Mouse (Mus musculus) midbrain, embryonic 13.5 days (tissue): ENCODE measurements at regions not wholly inside any gene's neighbourhood (a gene's known extent, or its start where the extent isn't known, plus 50 kb on each side); places are given as distances from the start of the nearest gene placed in this dataset.

ENCODE experiments used
- ATAC-seq: fragments of 200-750 bp; cut with Nextera tagmentation; 2 replicates; pipeline ENCODE4 v1.8.0; 2017; ENCODE audit warnings: mild to moderate bottlenecking, moderate TSS enrichment, moderate library complexity
- H3K27ac ChIP-seq: fragments of 300-500 bp; sonication (generic); 2 replicates; pipeline ENCODE4 v1.5.1; 2015; ENCODE audit warnings: inconsistent platforms, mild to moderate bottlenecking, moderate library complexity
- H3K27me3 ChIP-seq: fragments of 300-500 bp; sonication (generic); 2 replicates; pipeline ENCODE4 v1.6.1; 2015; ENCODE audit warnings: mild to moderate bottlenecking, inconsistent platforms
- H3K36me3 ChIP-seq: fragments of 300-500 bp; sonication (generic); 2 replicates; pipeline ENCODE4 v1.6.1; 2015; ENCODE audit warnings: mild to moderate bottlenecking, inconsistent platforms
- H3K4me1 ChIP-seq: fragments of 300-500 bp; sonication (generic); replicated peaks from 2 replicates; pipeline ENCODE4 v1.6.1; 2015; ENCODE audit warnings: inconsistent platforms
- H3K4me2 ChIP-seq: fragments of 300-500 bp; sonication (generic); replicated peaks from 2 replicates; pipeline ENCODE4 v1.6.1; 2015; ENCODE audit warnings: moderate library complexity, mild to moderate bottlenecking, inconsistent platforms
- H3K4me3 ChIP-seq: fragments of 300-500 bp; sonication (generic); replicated peaks from 2 replicates; pipeline ENCODE4 v1.5.1; 2015; ENCODE audit warnings: mild to moderate bottlenecking, inconsistent platforms
- H3K9ac ChIP-seq: fragments of 300-500 bp; sonication (generic); replicated peaks from 2 replicates; pipeline ENCODE4 v1.6.1; 2015; ENCODE audit warnings: mild to moderate bottlenecking, inconsistent platforms
- H3K9me3 ChIP-seq: fragments of 300-500 bp; sonication (generic); 2 replicates; pipeline ENCODE4 v1.6.1; 2016; ENCODE audit warnings: mild to moderate bottlenecking, inconsistent platforms
- WGBS: fragments of 180-500 bp; shearing (Covaris S2); methylation state at CpG from one replicate; pipeline ENCODE4 v1.1.7; 2015; 5-methylcytosine and 5-hydroxymethylcytosine counted together

DNA sequence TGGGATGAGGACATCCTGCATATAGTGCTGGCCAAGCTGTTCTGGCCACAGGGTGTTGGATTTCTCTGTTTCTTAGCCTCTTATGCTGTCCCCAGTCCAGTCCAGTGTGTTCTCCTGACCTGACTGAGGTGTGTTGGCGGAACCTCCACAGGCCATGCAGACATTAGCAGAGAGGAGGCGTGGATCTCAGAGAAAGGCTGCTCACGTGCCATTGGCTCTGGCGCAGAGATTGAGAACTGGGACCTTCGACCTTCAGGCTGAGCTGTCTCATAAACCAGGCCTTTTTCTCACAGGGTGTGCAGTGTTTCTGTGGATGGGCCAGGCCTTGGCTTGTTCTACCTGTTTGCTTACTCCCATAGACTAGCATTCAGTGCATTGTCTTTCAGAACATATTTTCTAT, 66.3 kb upstream of the Cnih3 start:
- Histone ChIP-seq H3K36me3 (no peaks in the 10 kb centered on the region), H3K4me2 (no peak overlapping the region), H3K27me3 (no peaks in the 10 kb centered on the region), H3K9me3 (no peaks in the 10 kb centered on the region), H3K9ac (no peak overlapping the region), H3K27ac (no peak overlapping the region), H3K4me3 (no peak overlapping the region), H3K4me1 (no peaks in the 10 kb centered on the region)
- no peak for ATAC-seq
- 85% methylated on average over 5 of the region's 5 CpGs for WGBS

DNA sequence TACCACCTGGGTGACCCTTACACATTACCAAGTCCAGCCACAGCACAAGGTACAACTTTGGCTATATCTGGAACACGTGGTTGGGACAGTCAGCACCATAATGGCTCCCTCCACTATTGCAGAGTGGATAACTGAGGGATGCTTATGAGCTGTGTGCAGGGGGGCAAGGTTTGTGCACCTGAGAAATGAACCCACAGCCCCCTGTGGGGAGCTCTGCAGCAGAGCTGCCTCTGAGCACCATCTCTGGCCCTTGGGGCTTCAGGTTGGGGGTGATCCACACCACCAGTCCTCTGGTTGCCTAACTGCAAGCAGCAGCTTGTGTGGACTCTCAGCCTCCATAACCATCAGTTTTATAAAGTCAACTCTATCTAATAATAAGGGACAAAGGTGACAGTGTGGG, 65.3 kb upstream of the Cnih3 start:
- Histone ChIP-seq H3K27ac (no peak overlapping the region), H3K4me1 (no peaks in the 10 kb centered on the region), H3K4me3 (no peak overlapping the region), H3K36me3 (no peaks in the 10 kb centered on the region), H3K9me3 (no peaks in the 10 kb centered on the region), H3K4me2 (no peak overlapping the region), H3K27me3 (no peaks in the 10 kb centered on the region), H3K9ac (no peak overlapping the region)
- WGBS: 75% methylated on average over 1 of the region's 1 CpGs
- ATAC-seq: no peak

DNA sequence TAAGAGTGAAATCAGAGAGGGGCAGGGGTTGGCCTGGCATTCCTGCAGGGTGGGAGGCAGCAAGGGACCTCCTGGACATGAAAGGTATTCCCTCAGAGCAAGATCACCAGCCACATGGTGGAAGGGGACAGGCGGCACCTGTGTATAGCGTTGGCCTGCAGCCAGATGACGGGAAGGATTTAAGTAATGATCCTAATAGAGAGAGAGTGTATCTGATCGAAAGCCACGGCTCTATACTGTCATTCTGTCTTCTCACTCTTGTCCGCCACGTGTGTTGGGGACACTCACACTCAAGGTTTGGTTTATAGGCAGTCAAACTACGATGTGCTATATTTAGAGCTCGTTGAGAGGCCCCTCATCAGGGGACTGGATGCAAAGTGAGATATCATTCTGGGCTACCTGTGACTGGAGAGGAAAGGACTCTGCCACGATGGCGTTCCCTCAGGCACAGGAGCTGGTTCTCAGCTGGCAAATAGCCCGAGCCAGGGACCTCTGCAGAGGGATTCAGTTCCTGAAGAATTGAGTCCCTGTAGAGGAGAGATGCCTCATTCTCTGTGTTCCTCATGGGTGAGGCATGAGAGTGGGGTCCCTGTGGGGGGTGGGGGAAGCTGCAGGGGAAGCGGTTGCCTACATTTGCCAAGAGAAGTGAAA, 62.9 kb upstream of the Cnih3 start:
- H3K36me3 ChIP-seq: no peaks in the 10 kb centered on the region
- H3K4me1 ChIP-seq: no peaks in the 10 kb centered on the region
- H3K27me3 ChIP-seq: no peaks in the 10 kb centered on the region
- no peak overlapping the region for H3K4me3 ChIP-seq
- no peak for ATAC-seq
- H3K27ac ChIP-seq: no peak overlapping the region
- H3K9me3 ChIP-seq: no peaks in the 10 kb centered on the region
- H3K4me2 ChIP-seq: no peak overlapping the region
- 86% methylated on average over 13 of the region's 13 CpGs for WGBS
- no peak overlapping the region for H3K9ac ChIP-seq

DNA sequence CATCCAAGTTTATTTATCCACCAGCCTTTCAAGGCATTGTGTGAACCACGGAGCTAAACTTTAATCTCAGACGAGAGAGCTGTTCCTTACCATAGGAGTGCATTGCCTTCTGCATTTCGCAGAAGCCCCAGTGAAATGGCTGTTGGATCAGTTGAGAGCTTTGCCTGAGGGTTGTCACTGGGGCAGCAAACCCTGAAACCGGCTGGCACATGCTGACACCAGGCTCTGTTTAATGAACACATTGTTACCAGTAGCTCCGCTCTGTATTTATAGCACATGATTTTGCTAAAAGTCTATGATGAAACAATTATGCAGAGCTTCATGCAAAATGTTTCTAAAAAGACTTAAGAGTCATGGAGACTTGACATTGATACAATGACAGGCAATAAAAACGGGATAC, 61.2 kb upstream of the Cnih3 start:
- Histone ChIP-seq H3K27ac (no peak overlapping the region), H3K27me3 (no peaks in the 10 kb centered on the region), H3K4me3 (no peak overlapping the region), H3K36me3 (no peaks in the 10 kb centered on the region), H3K4me1 (no peaks in the 10 kb centered on the region), H3K4me2 (no peak overlapping the region), H3K9me3 (no peaks in the 10 kb centered on the region), H3K9ac (no peak overlapping the region)
- 61% methylated on average over 6 of the region's 6 CpGs for WGBS
- ATAC-seq: no peak

DNA sequence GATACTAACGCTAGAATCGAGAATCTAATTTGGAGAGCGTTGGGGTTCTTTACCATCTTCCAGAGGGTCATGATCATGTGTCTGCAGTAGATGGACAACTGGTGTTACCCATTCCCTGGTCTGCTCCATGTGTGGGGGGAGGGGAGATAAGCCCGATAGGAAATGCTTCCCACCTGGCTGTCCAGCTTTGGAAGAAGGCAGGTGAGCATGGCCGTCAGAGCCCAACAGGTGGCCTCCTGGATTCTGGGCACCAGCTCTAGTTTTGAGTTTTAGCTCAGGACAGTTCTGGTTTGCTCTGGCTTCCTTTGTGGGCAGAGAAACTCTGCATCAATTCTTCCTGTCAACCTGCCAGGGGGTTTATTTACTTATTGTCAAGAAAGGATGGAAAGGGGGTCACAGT, 60.5 kb upstream of the Cnih3 start:
- no peak overlapping the region for H3K4me2 ChIP-seq
- H3K4me1 ChIP-seq: no peaks in the 10 kb centered on the region
- no peaks in the 10 kb centered on the region for H3K9me3 ChIP-seq
- H3K27ac ChIP-seq: no peak overlapping the region
- no peak overlapping the region for H3K4me3 ChIP-seq
- 90% methylated on average over 5 of the region's 5 CpGs for WGBS
- no peak overlapping the region for H3K9ac ChIP-seq
- no peaks in the 10 kb centered on the region for H3K36me3 ChIP-seq
- no peaks in the 10 kb centered on the region for H3K27me3 ChIP-seq
- no peak for ATAC-seq

DNA sequence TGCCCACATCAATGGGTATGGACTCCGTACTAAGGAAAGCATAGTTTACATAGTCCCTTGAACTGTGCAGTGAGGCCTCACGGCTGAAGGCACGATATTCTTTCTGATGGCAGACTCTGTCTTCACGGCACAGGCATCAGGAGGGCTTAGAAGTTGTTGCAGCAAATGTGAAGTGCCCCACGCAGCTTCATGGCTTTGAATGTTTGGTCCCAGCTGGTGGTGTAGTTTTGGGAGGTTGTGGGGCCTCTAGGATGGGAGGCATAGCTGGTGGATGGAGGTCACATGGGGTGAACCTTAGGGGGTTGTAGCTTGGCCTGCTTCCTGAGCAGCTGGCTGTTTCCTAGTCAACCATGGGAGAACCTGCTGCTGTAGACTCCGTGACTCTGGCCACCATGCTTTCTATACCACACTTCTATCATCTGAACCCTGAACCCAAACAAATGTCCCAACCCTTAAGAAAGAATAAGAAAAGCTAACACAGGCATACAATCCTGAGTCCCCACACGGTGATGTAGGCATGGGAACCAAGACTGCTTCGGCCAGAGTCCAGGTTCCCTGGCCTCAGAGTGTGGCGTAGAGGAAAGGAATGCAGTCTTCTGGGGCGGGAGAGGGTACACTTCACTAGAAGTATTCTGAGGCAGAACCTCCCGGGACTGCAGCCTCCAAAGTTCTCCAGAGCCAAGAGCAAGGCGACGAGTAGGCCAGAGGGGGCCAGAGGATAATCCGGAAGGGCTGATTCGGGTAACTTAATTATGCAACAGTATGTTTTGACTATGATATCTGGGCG, 59.2 kb upstream of the Cnih3 start:
- ATAC-seq: no peak
- H3K4me3 ChIP-seq: no peak overlapping the region
- whole genome bisulfite sequencing: 87% methylated on average over 16 of the region's 16 CpGs
- H3K4me2 ChIP-seq: no peak overlapping the region
- H3K27me3 ChIP-seq: no peaks in the 10 kb centered on the region
- H3K9ac ChIP-seq: no peak overlapping the region
- no peaks in the 10 kb centered on the region for H3K36me3 ChIP-seq
- H3K9me3 ChIP-seq: no peaks in the 10 kb centered on the region
- H3K27ac ChIP-seq: no peak overlapping the region
- H3K4me1 ChIP-seq: no peaks in the 10 kb centered on the region

DNA sequence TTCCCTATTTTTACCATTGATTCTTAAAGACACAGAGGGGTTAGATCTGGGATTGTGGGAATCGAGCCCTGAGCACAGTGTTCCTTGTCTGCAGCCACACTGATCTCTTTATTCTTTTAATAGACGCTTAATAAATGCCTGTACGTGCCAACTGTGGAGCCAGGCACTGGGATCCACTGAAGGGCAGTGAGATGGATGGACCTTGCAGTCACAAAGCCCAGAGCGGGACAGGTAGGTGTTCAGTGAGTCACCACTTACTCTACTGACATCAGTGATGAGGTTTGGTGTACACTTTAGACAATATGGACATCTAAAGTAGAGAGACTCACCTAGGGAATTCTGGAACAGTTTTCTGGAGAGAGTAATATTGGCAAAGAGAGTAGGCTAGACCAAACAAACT, 56.8 kb upstream of the Cnih3 start:
- no peaks in the 10 kb centered on the region for H3K36me3 ChIP-seq
- ATAC-seq: no peak
- H3K4me2 ChIP-seq: no peak overlapping the region
- no peak overlapping the region for H3K4me3 ChIP-seq
- no peaks in the 10 kb centered on the region for H3K9me3 ChIP-seq
- H3K27ac ChIP-seq: no peak overlapping the region
- no peaks in the 10 kb centered on the region for H3K27me3 ChIP-seq
- 90% methylated on average over 4 of the region's 4 CpGs for WGBS
- no peaks in the 10 kb centered on the region for H3K4me1 ChIP-seq
- H3K9ac ChIP-seq: no peak overlapping the region

DNA sequence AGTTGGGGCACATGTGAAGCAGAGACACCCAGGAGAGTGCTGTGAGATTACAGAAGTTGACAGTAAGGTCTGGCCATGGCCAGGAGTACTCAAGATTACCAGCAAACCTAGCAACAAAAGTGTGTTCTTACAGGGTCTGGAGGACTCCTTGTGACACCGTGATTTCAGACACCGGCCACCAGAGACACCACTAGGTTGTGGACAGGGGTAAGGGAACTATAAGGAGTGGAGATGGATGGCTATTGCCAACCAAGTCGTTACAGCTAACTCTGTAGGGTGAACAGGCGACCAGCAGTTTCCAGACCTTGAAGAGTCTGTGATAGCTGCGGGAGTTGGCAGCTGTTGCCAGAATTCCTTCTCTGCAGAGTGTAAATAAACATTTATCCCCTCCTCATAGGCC, 54.4 kb upstream of the Cnih3 start:
- Histone ChIP-seq H3K36me3 (no peaks in the 10 kb centered on the region), H3K27ac (no peak overlapping the region), H3K27me3 (no peaks in the 10 kb centered on the region), H3K4me3 (no peak overlapping the region), H3K4me2 (no peak overlapping the region), H3K9me3 (no peaks in the 10 kb centered on the region), H3K9ac (no peak overlapping the region), H3K4me1 (no peaks in the 10 kb centered on the region)
- 86% methylated on average over 5 of the region's 5 CpGs for WGBS
- no peak for ATAC-seq

DNA sequence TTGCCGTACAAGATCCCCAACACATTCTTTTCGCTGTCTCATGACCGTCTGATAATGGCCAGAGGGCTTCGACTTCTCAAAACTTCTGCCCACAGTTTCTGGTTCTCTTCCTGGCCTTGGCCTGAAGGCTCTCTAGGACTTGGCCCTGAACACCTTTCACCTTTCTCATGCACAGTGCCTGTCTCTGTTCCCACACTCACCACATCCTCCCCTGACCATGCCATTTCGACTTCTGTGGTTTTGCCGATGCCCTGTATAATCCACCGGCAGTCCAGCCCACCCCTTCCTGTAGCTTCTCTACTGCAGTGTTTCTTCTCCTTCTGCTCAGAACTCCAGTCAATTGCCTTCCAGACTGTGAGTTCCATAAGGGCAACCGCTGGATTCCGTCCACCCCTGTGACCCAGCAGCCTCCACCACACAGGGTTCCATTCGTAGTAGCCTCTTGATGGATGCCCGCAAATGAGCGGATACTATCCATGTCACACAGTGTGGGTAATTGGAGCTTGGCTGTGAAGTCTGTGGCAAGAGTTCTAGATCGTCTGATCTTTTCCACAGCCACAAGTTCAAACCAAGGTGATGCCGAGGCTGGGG, 53.3 kb upstream of the Cnih3 start:
- no peak overlapping the region for H3K4me2 ChIP-seq
- no peak for ATAC-seq
- H3K4me1 ChIP-seq: no peaks in the 10 kb centered on the region
- no peak overlapping the region for H3K27ac ChIP-seq
- no peaks in the 10 kb centered on the region for H3K9me3 ChIP-seq
- no peaks in the 10 kb centered on the region for H3K27me3 ChIP-seq
- WGBS: 91% methylated on average over 14 of the region's 14 CpGs
- no peak overlapping the region for H3K4me3 ChIP-seq
- no peaks in the 10 kb centered on the region for H3K36me3 ChIP-seq
- no peak overlapping the region for H3K9ac ChIP-seq

DNA sequence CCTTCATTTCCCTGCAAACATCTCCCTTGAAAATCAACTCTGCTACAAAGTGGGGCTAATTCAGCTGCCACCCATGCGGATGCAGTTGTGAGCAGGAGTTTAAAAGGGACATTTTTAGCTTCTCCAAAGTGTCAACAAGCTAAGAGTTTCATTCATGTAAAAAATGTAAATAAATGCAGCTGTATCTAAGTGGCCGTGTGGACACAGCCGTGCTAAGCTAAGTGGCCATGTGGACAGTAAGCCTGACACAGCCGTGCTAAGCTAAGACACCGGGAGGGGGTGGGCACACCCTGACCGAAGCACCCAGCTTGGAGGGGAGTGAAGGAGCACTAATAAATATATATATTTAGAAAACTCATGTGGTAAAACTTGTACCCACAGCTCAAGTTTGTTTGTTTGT, 52.6 kb upstream of the Cnih3 start:
- no peak overlapping the region for H3K9ac ChIP-seq
- H3K4me2 ChIP-seq: no peak overlapping the region
- ATAC-seq: no peak
- no peaks in the 10 kb centered on the region for H3K9me3 ChIP-seq
- H3K36me3 ChIP-seq: no peaks in the 10 kb centered on the region
- WGBS: 91% methylated on average over 6 of the region's 6 CpGs
- H3K27me3 ChIP-seq: no peaks in the 10 kb centered on the region
- no peak overlapping the region for H3K4me3 ChIP-seq
- H3K27ac ChIP-seq: no peak overlapping the region
- H3K4me1 ChIP-seq: no peaks in the 10 kb centered on the region

DNA sequence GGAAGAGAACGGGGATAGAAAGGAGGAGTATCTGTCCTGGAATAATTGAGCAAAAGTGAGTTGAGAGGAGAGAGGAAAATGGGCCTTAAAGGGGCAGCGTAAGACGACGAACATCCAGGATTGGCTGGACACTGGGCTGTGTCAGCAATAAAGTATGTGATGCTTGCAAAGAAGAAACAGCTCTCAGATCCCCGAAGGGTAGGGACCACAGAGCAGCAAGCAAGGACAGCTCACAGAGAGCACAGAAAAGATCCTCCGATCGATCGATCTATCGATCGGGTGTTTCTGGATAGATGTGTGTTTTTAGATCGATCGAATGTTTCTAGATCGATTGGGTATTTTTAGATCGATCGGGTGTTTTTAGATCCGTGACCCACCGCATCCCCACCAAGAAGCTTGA, 50.3 kb upstream of the Cnih3 start:
- WGBS: 96% methylated on average over 17 of the region's 17 CpGs
- no peak for ATAC-seq
- no peaks in the 10 kb centered on the region for H3K27me3 ChIP-seq

More for the DNA sequence above, 50.3 kb upstream of the Cnih3 start:
- Histone ChIP-seq H3K27ac (no peak overlapping the region), H3K9me3 (no peaks in the 10 kb centered on the region), H3K4me2 (no peak overlapping the region), H3K36me3 (no peaks in the 10 kb centered on the region), H3K4me1 (no peaks in the 10 kb centered on the region), H3K4me3 (no peak overlapping the region), H3K9ac (no peak overlapping the region)
